Mouse (Mus musculus) cerebellum, adult (tissue): ENCODE measurements around the gene Ebf1.

ENCODE experiments used
- ATAC-seq: cut with Nextera tagmentation; 2 replicates; pipeline ENCODE4 v1.9.2; 2017; ENCODE audit warnings: mild to moderate bottlenecking, moderate library complexity, mixed read lengths; ENCODE audit not compliant: insufficient number of reproducible peaks, low FRiP score, low TSS enrichment

Ebf1 gene

GRCm38 (mm10) chr11:44882476-44882970, 265.4 kb downstream of the Ebf1 start:
- no peak for ATAC-seq

GRCm38 (mm10) chr11:44884337-44884736, 267.2 kb downstream of the Ebf1 start:
- no peak for ATAC-seq

GRCm38 (mm10) chr11:44886897-44887296, 269.8 kb downstream of the Ebf1 start:
- ATAC-seq = no peak

GRCm38 (mm10) chr11:44887691-44888090, 270.6 kb downstream of the Ebf1 start:
- no peak for ATAC-seq

- ATAC-seq = no peak
Observed at GRCm38 (mm10) chr11:44888390-44888789, 271.3 kb downstream of the Ebf1 start.

GRCm38 (mm10) chr11:44892814-44893521, 275.9 kb downstream of the Ebf1 start:
- no peak for ATAC-seq

GRCm38 (mm10) chr11:44893986-44894385, 276.9 kb downstream of the Ebf1 start:
- no peak for ATAC-seq

- no peak for ATAC-seq
Observed at GRCm38 (mm10) chr11:44894798-44895197, 277.7 kb downstream of the Ebf1 start.

GRCm38 (mm10) chr11:44895893-44896292, 278.8 kb downstream of the Ebf1 start:
- no peak for ATAC-seq

GRCm38 (mm10) chr11:44897140-44897665, 280.1 kb downstream of the Ebf1 start:
- no peak for ATAC-seq

GRCm38 (mm10) chr11:44899554-44899953, 282.4 kb downstream of the Ebf1 start:
- no peak for ATAC-seq

- ATAC-seq = no peak
Observed at GRCm38 (mm10) chr11:44899965-44900364, 282.8 kb downstream of the Ebf1 start.

- no peak for ATAC-seq
Observed at GRCm38 (mm10) chr11:44900496-44900895, 283.4 kb downstream of the Ebf1 start.

- no peak for ATAC-seq
Observed at GRCm38 (mm10) chr11:44901715-44902114, 284.6 kb downstream of the Ebf1 start.

GRCm38 (mm10) chr11:44902165-44902564, 285.0 kb downstream of the Ebf1 start:
- no peak for ATAC-seq

- no peak for ATAC-seq
Observed at GRCm38 (mm10) chr11:44904121-44904520, 287.0 kb downstream of the Ebf1 start.

- ATAC-seq = no peak
Observed at GRCm38 (mm10) chr11:44906456-44906855, 289.3 kb downstream of the Ebf1 start.

GRCm38 (mm10) chr11:44911765-44912164, 294.6 kb downstream of the Ebf1 start:
- ATAC-seq = no peak

GRCm38 (mm10) chr11:44913806-44914205, 296.7 kb downstream of the Ebf1 start:
- no peak for ATAC-seq

GRCm38 (mm10) chr11:44917059-44917458, 299.9 kb downstream of the Ebf1 start:
- no peak for ATAC-seq

- no peak for ATAC-seq
Observed at GRCm38 (mm10) chr11:44923138-44923537, 306.0 kb downstream of the Ebf1 start.

GRCm38 (mm10) chr11:44923868-44924508, 306.9 kb downstream of the Ebf1 start:
- no peak for ATAC-seq
